Mouse (Mus musculus) kidney, embryonic 16.5 days (tissue): ENCODE data around the gene Limd1. TPM values are rescaled to one million over a fixed set of nuclear protein-coding genes. Genes with fewer than 3 reads are reported as not detected.

Source experiments
- ATAC-seq: fragments of 200-750 bp; cut with Nextera tagmentation; 2 replicates; pipeline ENCODE4 v1.8.0; 2017; ENCODE audit warnings: moderate TSS enrichment; ENCODE audit not compliant: low FRiP score, low TSS enrichment
- H3K27ac ChIP-seq: fragments of 300-500 bp; sonication (generic); 2 replicates; pipeline ENCODE4 v1.5.1; 2014; ENCODE audit warnings: low read length
- H3K27me3 ChIP-seq: fragments of 300-500 bp; sonication (generic); 2 replicates; pipeline ENCODE4 v1.6.1; 2014; ENCODE audit warnings: low read length, control low read depth, mixed read lengths; ENCODE audit not compliant: insufficient read depth
- H3K36me3 ChIP-seq: fragments of 300-500 bp; sonication (generic); 2 replicates; pipeline ENCODE4 v1.6.1; 2014; ENCODE audit warnings: low read length, control low read depth, mixed read lengths; ENCODE audit not compliant: insufficient read depth
- H3K4me1 ChIP-seq: fragments of 300-500 bp; sonication (generic); 2 replicates; pipeline ENCODE4 v1.6.1; 2014; ENCODE audit warnings: low read length, control low read depth, mixed read lengths; ENCODE audit not compliant: insufficient read depth
- H3K4me2 ChIP-seq: fragments of 300-500 bp; sonication (generic); replicated peaks from 2 replicates; pipeline ENCODE4 v1.6.1; 2014; ENCODE audit warnings: low read depth, low read length
- H3K4me3 ChIP-seq: fragments of 300-500 bp; sonication (generic); 2 replicates; pipeline ENCODE4 v1.5.1; 2014; ENCODE audit warnings: mild to moderate bottlenecking, low read length
- H3K9ac ChIP-seq: fragments of 300-500 bp; sonication (generic); replicated peaks from 2 replicates; pipeline ENCODE4 v1.6.1; 2014; ENCODE audit warnings: low read length
- H3K9me3 ChIP-seq: fragments of 300-500 bp; sonication (generic); 2 replicates; pipeline ENCODE4 v1.6.1; 2016; ENCODE audit warnings: low read length, control low read depth
- WGBS: fragments of 180-500 bp; shearing (Covaris S2); extraction: QIAGEN DNeasy Blood & Tissue Kit; methylation state at CpG from one replicate; pipeline ENCODE4 v1.1.7; 2014; 5-methylcytosine and 5-hydroxymethylcytosine counted together
- polyA plus RNA-seq: library from polyadenylated mRNA; unstranded; fragments of >200 nt; fragmentation: Nextera tagmentation; extraction: Ambion mirVana; gene quantifications from 2 replicates; pipeline ENCODE4 v1.2.1, GENCODE M21; 2015

Gene Limd1
- polyA plus RNA-seq, 1 experiment from 2014 or later: 55.7 TPM

GRCm38 (mm10) chr9:123508986-123509385, 30.5 kb downstream of the Limd1 start:
- Histone ChIP-seq H3K9me3 (no peaks in the 10 kb centered on the region), H3K27me3 (no peaks in the 10 kb centered on the region), H3K27ac (no peak overlapping the region), H3K36me3 (peaks cover 22% of the 10 kb centered on the region), H3K9ac (no peak overlapping the region), H3K4me3 (no peak overlapping the region), H3K4me1 (peaks cover 25% of the 10 kb centered on the region), H3K4me2 (no peak overlapping the region)
- ATAC-seq: no peak
- 85% methylated on average over 2 of the region's 2 CpGs for WGBS

- Histone ChIP-seq H3K9me3 (no peaks in the 10 kb centered on the region), H3K9ac (peak overlapping the region; percentile 3; the same call in 1 of the 2 replicates), H3K27ac (peak overlapping the region; percentile 76), H3K27me3 (no peaks in the 10 kb centered on the region), H3K36me3 (peaks cover 22% of the 10 kb centered on the region), H3K4me2 (no peak overlapping the region), H3K4me1 (peaks cover 25% of the 10 kb centered on the region), H3K4me3 (no peak overlapping the region)
- WGBS: 59% methylated on average over 8 of the region's 8 CpGs
- peak; percentile 50; the same call in 1 of the 2 replicates for ATAC-seq
Measured at GRCm38 (mm10) chr9:123509638-123510604, 31.4 kb downstream of the Limd1 start.

GRCm38 (mm10) chr9:123510926-123511325, 32.4 kb downstream of the Limd1 start:
- H3K4me3 ChIP-seq: no peak overlapping the region
- no peak overlapping the region for H3K9ac ChIP-seq
- no peaks in the 10 kb centered on the region for H3K9me3 ChIP-seq
- peak overlapping the region; percentile 76 for H3K27ac ChIP-seq
- no peak for ATAC-seq
- no peaks in the 10 kb centered on the region for H3K27me3 ChIP-seq
- WGBS: 84% methylated on average over 5 of the region's 5 CpGs
- H3K4me2 ChIP-seq: no peak overlapping the region
- peaks cover 22% of the 10 kb centered on the region for H3K36me3 ChIP-seq
- H3K4me1 ChIP-seq: peaks cover 21% of the 10 kb centered on the region

GRCm38 (mm10) chr9:123512482-123512881, 34.0 kb downstream of the Limd1 start:
- ATAC-seq: no peak
- Histone ChIP-seq H3K27me3 (no peaks in the 10 kb centered on the region), H3K27ac (no peak overlapping the region), H3K36me3 (peaks cover 34% of the 10 kb centered on the region), H3K9ac (no peak overlapping the region), H3K4me2 (no peak overlapping the region), H3K4me3 (no peak overlapping the region), H3K9me3 (no peaks in the 10 kb centered on the region), H3K4me1 (peaks cover 12% of the 10 kb centered on the region; the same call in 1 of the 2 replicates)
- 84% methylated on average over 2 of the region's 2 CpGs for WGBS

GRCm38 (mm10) chr9:123515087-123515486, 36.6 kb downstream of the Limd1 start:
- Histone ChIP-seq H3K9ac (no peak overlapping the region), H3K4me1 (peaks cover 7% of the 10 kb centered on the region; the same call in 1 of the 2 replicates), H3K4me2 (no peak overlapping the region), H3K36me3 (peaks cover 53% of the 10 kb centered on the region), H3K27ac (no peak overlapping the region), H3K9me3 (no peaks in the 10 kb centered on the region), H3K27me3 (no peaks in the 10 kb centered on the region), H3K4me3 (no peak overlapping the region)
- 85% methylated on average over 2 of the region's 2 CpGs for WGBS
- no peak for ATAC-seq

GRCm38 (mm10) chr9:123516641-123517385, 38.3 kb downstream of the Limd1 start:
- no peak overlapping the region for H3K4me2 ChIP-seq
- H3K4me1 ChIP-seq: peaks cover 9% of the 10 kb centered on the region
- no peak overlapping the region for H3K4me3 ChIP-seq
- 85% methylated on average over 7 of the region's 7 CpGs for WGBS
- H3K9ac ChIP-seq: no peak overlapping the region
- no peak overlapping the region for H3K27ac ChIP-seq
- H3K36me3 ChIP-seq: peaks cover 47% of the 10 kb centered on the region
- no peaks in the 10 kb centered on the region for H3K27me3 ChIP-seq
- no peak for ATAC-seq
- H3K9me3 ChIP-seq: no peaks in the 10 kb centered on the region

GRCm38 (mm10) chr9:123518969-123519894, 40.7 kb downstream of the Limd1 start:
- Histone ChIP-seq H3K4me1 (peaks cover 9% of the 10 kb centered on the region), H3K9ac (no peak overlapping the region), H3K27ac (no peak overlapping the region), H3K4me3 (no peak overlapping the region), H3K9me3 (no peaks in the 10 kb centered on the region), H3K4me2 (no peak overlapping the region), H3K36me3 (peaks cover 39% of the 10 kb centered on the region), H3K27me3 (no peaks in the 10 kb centered on the region)
- 82% methylated on average over 13 of the region's 13 CpGs for WGBS
- no peak for ATAC-seq

GRCm38 (mm10) chr9:123520735-123521134, 42.2 kb downstream of the Limd1 start:
- no peak overlapping the region for H3K4me2 ChIP-seq
- peak overlapping the region; percentile 17; the same call in 1 of the 2 replicates for H3K27ac ChIP-seq
- H3K9me3 ChIP-seq: no peaks in the 10 kb centered on the region
- no peak overlapping the region for H3K4me3 ChIP-seq
- H3K9ac ChIP-seq: no peak overlapping the region
- H3K36me3 ChIP-seq: peaks cover 39% of the 10 kb centered on the region
- WGBS: 62% methylated on average over 3 of the region's 3 CpGs
- H3K4me1 ChIP-seq: peaks cover 9% of the 10 kb centered on the region
- no peaks in the 10 kb centered on the region for H3K27me3 ChIP-seq
- no peak for ATAC-seq

- Histone ChIP-seq H3K4me1 (peaks cover 16% of the 10 kb centered on the region), H3K4me2 (no peak overlapping the region), H3K4me3 (no peak overlapping the region), H3K9me3 (no peaks in the 10 kb centered on the region), H3K27ac (no peak overlapping the region), H3K27me3 (no peaks in the 10 kb centered on the region), H3K9ac (no peak overlapping the region), H3K36me3 (peaks cover 18% of the 10 kb centered on the region)
- WGBS: 39% methylated on average over 3 of the region's 3 CpGs
- ATAC-seq: no peak
Measured at GRCm38 (mm10) chr9:123523676-123524075, 45.2 kb downstream of the Limd1 start.
